ENCODE assay signal across 32 mouse cellular contexts in genomic region chr6:82940765-82941164, GRCm38 (mm10). TPM values are rescaled to one million over a fixed set of nuclear protein-coding genes. Genes with fewer than 3 reads are reported as not detected.
A peak's percentile ranks its signal among the peaks of the same experiment; 100 is the strongest.
DNase-seq lines count a peak whose midpoint lies in the region; ATAC-seq and TF ChIP-seq lines count a peak whose summit lies in the region.
"Had no signal": no experiment of that assay in that cellular context is flagged by ENCODE, and none has a peak within 500 bp of the region (broad histone marks: within the 10 kb centered on the region; RNA-seq: fewer than 3 reads in every experiment).

No protein-coding gene starts in this region.

- no peak for TF ChIP-seq CTCF in MEL (IDR thresholded peaks at IDR 0.05 in 2 of 3, conservative IDR thresholded peaks at IDR 0.05 in 1 of 3; ENCODE audit: control insufficient read depth in 1 of 3, insufficient read depth in 1 of 3, low read depth in 2 of 3, low read length in 3 of 3, poor library complexity in 1 of 3, severe bottlenecking in 1 of 3)

- ATAC-seq in granulocyte monocyte progenitor cell, adult 5-6 weeks (replicated peaks; ENCODE audit: poor library complexity, severe bottlenecking): peak; percentile 75
- ATAC-seq in inflammation-experienced regulatory T-cells, adult 6 months: no peak
- ATAC-seq: activated CD4-positive, CD25-positive, alpha-beta regulatory T cell, adult 4 months; hindbrain, postnatal 0 days; intestine, postnatal 0 days; liver, embryonic 12.5 days; liver, postnatal 0 days; midbrain, embryonic 13.5 days had no signal

- no peak for TF ChIP-seq POLR2A in MEL (IDR thresholded peaks at IDR 0.05; ENCODE audit: control insufficient read depth in 1 of 2, insufficient read depth in 1 of 2, low read depth in 1 of 2, low read length in 2 of 2, poor library complexity in 1 of 2)

- H3K36me3 ChIP-seq in MEL (ENCODE audit: control insufficient read depth in 1 of 2, insufficient read depth in 2 of 2, low read length in 2 of 2): no peaks in the 10 kb centered on the region; a peak in 1 of 4 replicates
- H3K36me3 ChIP-seq: heart, embryonic 13.5 days; liver, embryonic 12.5 days; midbrain, embryonic 13.5 days; neural tube, embryonic 15.5 days had no signal

- no peak for TF ChIP-seq EP300 in MEL (IDR thresholded peaks at IDR 0.05; ENCODE audit: low read depth in 1 of 2, low read length in 2 of 2)

- no peak for TF ChIP-seq RAD21 in MEL (IDR thresholded peaks at IDR 0.05; ENCODE audit: low read depth, low read length)

- DNase-seq in CD4-positive helper T cell, adult 2 months (ENCODE audit: low read depth, low spot score): peak; percentile 35
- peak; percentile 44 for DNase-seq in MEL (ENCODE audit: low read depth, low spot score)
- DNase-seq in naive thymus-derived CD4-positive, alpha-beta T cell, adult 2 months (ENCODE audit: low read depth): peak; percentile 66
- DNase-seq in left cerebral cortex, adult 18-20 months (ENCODE audit: low spot score in 2 of 2): no peak
- no peak for DNase-seq in urinary bladder, postnatal 25 days (ENCODE audit: low spot score)
- DNase-seq: adrenal gland, adult 2 months; adrenal gland, postnatal 36 days; cerebellum, adult 2 months; cerebellum, postnatal 36 days; gastrocnemius, adult 2 months; gastrocnemius, postnatal 36 days; heart, postnatal 14 days; kidney, postnatal 14 days; left cerebral cortex, postnatal 4 days; liver, postnatal 0 days; lung, postnatal 36 days; right cerebral cortex, adult 18-20 months; spleen, adult 18-20 months had no signal

- H3K79me2 ChIP-seq in MEL (ENCODE audit: control insufficient read depth, insufficient read depth, low read length, poor library complexity): no peaks in the 10 kb centered on the region

- no peak overlapping the region for H3K9ac ChIP-seq in MEL (ENCODE audit: control insufficient read depth, low read depth, low read length, poor library complexity, severe bottlenecking)
- H3K9ac ChIP-seq: heart, embryonic 13.5 days; liver, embryonic 12.5 days; liver, postnatal 0 days; midbrain, embryonic 13.5 days; neural tube, embryonic 15.5 days had no signal

- no peak overlapping the region for H3K4me3 ChIP-seq in MEL (ENCODE audit: control insufficient read depth in 1 of 2, insufficient read depth in 1 of 2, low read depth in 2 of 2, low read length in 2 of 2)
- H3K4me3 ChIP-seq: erythroblast, embryonic 14.5 days; gastrocnemius, adult 2 months; heart, embryonic 13.5 days; liver, embryonic 12.5 days; midbrain, embryonic 13.5 days; neural tube, embryonic 15.5 days had no signal

- H3K4me1 ChIP-seq in MEL (ENCODE audit: control insufficient read depth in 1 of 2, insufficient read depth in 2 of 2, low read length in 2 of 2): 0 out of 4 replicates have a peak, but pooled peaks cover 0 to 4% of the 10 kb centered on the region in 2 experiments

- H3K27me3 ChIP-seq in MEL (ENCODE audit: control insufficient read depth in 1 of 2, insufficient read depth in 2 of 2, low read length in 2 of 2): peaks cover 2 to 3% of the 10 kb centered on the region in 2 experiments; a peak in 3 of 4 replicates
- H3K27me3 ChIP-seq: neural tube, embryonic 15.5 days had no signal

- no peaks in the 10 kb centered on the region for H3K9me3 ChIP-seq in MEL (replicated peaks; ENCODE audit: insufficient read depth, low read length)
- H3K9me3 ChIP-seq: heart, embryonic 13.5 days; liver, embryonic 12.5 days; midbrain, embryonic 13.5 days; neural tube, embryonic 15.5 days had no signal

- no peak overlapping the region for H3K27ac ChIP-seq in MEL (ENCODE audit: control insufficient read depth, low read depth, low read length)
- H3K27ac ChIP-seq: gastrocnemius, adult 2 months; heart, embryonic 13.5 days; hindbrain, postnatal 0 days; liver, embryonic 12.5 days; midbrain, embryonic 13.5 days; neural tube, embryonic 15.5 days had no signal

TF ChIP-seq in MEL, 35 proteins besides CTCF, POLR2A, EP300 and RAD21:
- peak; percentile 30 for TF ChIP-seq TAL1 (IDR thresholded peaks at IDR 0.05; ENCODE audit: low read length)
- TF ChIP-seq USF2 (IDR thresholded peaks at IDR 0.05; ENCODE audit: borderline replicate concordance in 1 of 2, insufficient read depth in 1 of 2, low read depth in 1 of 2, low read length in 2 of 2): no peak

RNA-seq across cellular contexts. Expression of gene Sema4f, which starts 1.2 kb away (rescaled TPM):
- total RNA-seq in MEL (2012; rRNA removed): 0.03 and 0.04 TPM in 2 replicates
- polyA plus RNA-seq in MEL (2012; ENCODE audit: insufficient read depth in 1 of 2, insufficient read length in 2 of 2, low read depth in 1 of 2, low replicate concordance in 2 of 2, missing spikeins in 1 of 2): under 1 TPM in 1 of 2 experiments, not detected in 1; 0.01 TPM
- not detected in 2 replicates for total RNA-seq in granulocyte monocyte progenitor cell, adult 5-6 weeks (2014; fragmentation: Nextera tagmentation)
- total RNA-seq in granulocyte monocyte progenitor cell, adult 5-6 weeks (2017): not detected in 2 replicates
- total RNA-seq in left cerebral cortex, adult 18-20 months (2021): 10 to 100 TPM; 37.8 to 41.2 TPM
- polyA plus RNA-seq in inflammation-experienced regulatory T-cells, adult 6 months (2017; shearing (Covaris generic)): 1 to 10 TPM; 2.4 to 3.6 (median 3.1) TPM
- total RNA-seq: megakaryocyte-erythroid progenitor cell, adult 5-6 weeks had no signal
- polyA plus RNA-seq: erythroblast, embryonic 14.5 days had no signal

RNA-seq across cellular contexts. Expression of gene M1ap, which starts 5.9 kb away (rescaled TPM):
- total RNA-seq in MEL (2012; rRNA removed): 3.9 and 6.2 TPM in 2 replicates
- 1 to 10 TPM in 1 of 2 experiments, not detected in 1; 6.3 TPM for polyA plus RNA-seq in MEL (2012; ENCODE audit: insufficient read depth in 1 of 2, insufficient read length in 2 of 2, low read depth in 1 of 2, low replicate concordance in 2 of 2, missing spikeins in 1 of 2)
- 2.2 TPM in 1 of 2 replicates, not detected in the other for total RNA-seq in granulocyte monocyte progenitor cell, adult 5-6 weeks (2014; fragmentation: Nextera tagmentation)
- 2.7 and 6.3 TPM in 2 replicates for total RNA-seq in granulocyte monocyte progenitor cell, adult 5-6 weeks (2017)
- not detected for total RNA-seq in left cerebral cortex, adult 18-20 months (2021)
- 1 to 10 TPM in 1 of 3 experiments, under 1 TPM in 1, not detected in 1; 0.17 to 1.8 TPM for polyA plus RNA-seq in inflammation-experienced regulatory T-cells, adult 6 months (2017; shearing (Covaris generic))
- total RNA-seq: adrenal gland, adult 2 months; gastrocnemius, postnatal 36 days; heart, adult 8-10 months had no signal
- polyA plus RNA-seq: adrenal gland, adult 2 months; forebrain, embryonic 16.5 days; hindbrain, embryonic 11.5 days; midbrain, embryonic 13.5 days; neural tube, embryonic 15.5 days had no signal

Comparison
In these comparisons a context has a peak if more than half of its experiments do, and no peak if none do; other contexts are left out.
1. DNase-seq: peak in CD4-positive helper T cell, adult 2 months (single experiment), MEL (single experiment) and naive thymus-derived CD4-positive, alpha-beta T cell, adult 2 months (single experiment); none in left cerebral cortex, adult 18-20 months (0 of 2) and urinary bladder, postnatal 25 days (single experiment).
2. RNA of gene Sema4f, which starts 1.2 kb away (total RNA-seq): 37.8 to 41.2 TPM in left cerebral cortex, adult 18-20 months; 0.03 to 0.04 TPM in MEL and not detected in granulocyte monocyte progenitor cell, adult 5-6 weeks; every median in the first group is over 10 times any median in the second.